Mouse (Mus musculus): Measurements from ENCODE around the gene Nfe2.

GRCm38 (mm10) chr15:103242885-103243284 is 15.3 kb downstream of the Nfe2 start:
- TF ChIP-seq CTCF (IDR thresholded peaks at IDR 0.05; ENCODE audit: low read depth) (no peak), EP300 (optimal IDR thresholded peaks at IDR 0.05) (no peak)
